Mouse (Mus musculus): Measurements from ENCODE around the gene Xrcc5. TPM values are rescaled to one million over a fixed set of nuclear protein-coding genes. Genes with fewer than 3 reads are reported as not detected.

Xrcc5 gene
- polyA plus RNA-seq (2014; fragmentation: Nextera tagmentation; extraction: Ambion mirVana), result 52.3 and 57.7 TPM in 2 replicates

DNA sequence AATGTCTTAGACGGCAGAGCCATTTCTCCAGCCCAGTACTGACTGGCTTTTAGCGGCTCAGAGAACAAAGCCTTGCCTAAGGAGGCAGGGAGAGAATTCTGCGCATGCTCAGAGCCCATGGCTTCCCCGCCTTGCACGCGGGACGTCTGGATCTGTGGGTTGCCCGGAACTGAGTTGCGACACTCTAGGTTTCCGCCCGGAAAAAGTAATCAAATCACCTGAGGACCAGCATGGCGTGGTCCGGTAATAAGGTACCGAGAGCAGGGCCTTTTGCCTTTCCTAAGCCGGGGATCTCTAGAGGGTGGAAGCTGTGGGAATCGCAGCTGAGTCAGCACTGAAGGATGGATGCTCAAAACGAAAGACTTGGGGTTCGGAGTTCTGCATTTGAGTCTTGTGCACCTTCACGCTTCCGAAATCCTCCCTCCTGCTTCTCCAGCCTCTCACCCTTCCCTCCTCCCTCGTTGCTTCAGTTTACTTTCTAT, at the start of gene Xrcc5:
Xrcc5 (plus strand) TSS at position 105 of the 482 bp plus-strand sequence.
- DNase-seq (ENCODE audit: low spot score, missing footprints) (peak; percentile 99), ATAC-seq (ENCODE audit: low FRiP score) (peak; percentile 96)
- under 1% methylated on average over 21 of the region's 21 CpGs for WGBS

DNA sequence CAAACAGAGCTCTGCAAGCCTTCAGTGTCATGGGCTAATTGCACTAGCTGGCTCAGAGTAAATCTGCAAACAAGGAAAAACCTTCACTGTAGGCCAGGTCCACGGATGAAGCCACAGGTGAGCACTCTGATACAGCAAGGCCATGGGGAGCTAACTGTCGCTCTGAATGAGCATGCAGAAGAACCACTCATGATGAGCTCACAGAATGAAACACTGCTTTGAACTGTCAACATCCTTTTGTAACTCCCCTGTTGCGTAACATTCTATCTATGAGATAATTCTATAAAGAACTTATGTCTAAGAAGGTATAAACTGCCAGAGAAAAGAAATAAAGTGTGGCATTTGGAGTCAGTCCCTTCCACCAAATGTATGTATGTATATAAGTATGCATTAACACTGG, 44.1 kb upstream of the Xrcc5 start:
- H3K9me3 ChIP-seq (ENCODE audit: control insufficient read depth, low read length), result no peaks in the 10 kb centered on the region
- peaks cover 13% of the 10 kb centered on the region for H3K4me1 ChIP-seq (ENCODE audit: control insufficient read depth, insufficient read depth, low read length)
- 89% methylated on average over 3 of the region's 3 CpGs for WGBS
- no peaks in the 10 kb centered on the region for H3K36me3 ChIP-seq (ENCODE audit: control insufficient read depth, insufficient read depth, low read length)
- H3K9ac ChIP-seq (ENCODE audit: low read length), result no peak overlapping the region
- no peaks in the 10 kb centered on the region for H3K27me3 ChIP-seq (ENCODE audit: control insufficient read depth, insufficient read depth, low read length)
- DNase-seq (ENCODE audit: low spot score, missing footprints) (no peak), ATAC-seq (ENCODE audit: low FRiP score) (no peak)
- no peak overlapping the region for H3K4me2 ChIP-seq
- H3K27ac ChIP-seq (ENCODE audit: low read depth, low read length), result no peak overlapping the region
- no peak overlapping the region for H3K4me3 ChIP-seq (ENCODE audit: low read depth, low read length)

More for the DNA sequence above, at the start of gene Xrcc5:
- peak within 1 kb of the TSS; percentile 48 for H3K4me3 ChIP-seq (ENCODE audit: low read depth, low read length)
- H3K27ac ChIP-seq (ENCODE audit: low read depth, low read length), result peak within 1 kb of the TSS; percentile 72
- peak within 1 kb of the TSS; percentile 51 for H3K4me2 ChIP-seq
- H3K9ac ChIP-seq (ENCODE audit: low read length), result peak within 1 kb of the TSS; percentile 75
- no peaks in the 10 kb centered on the region for H3K9me3 ChIP-seq (ENCODE audit: control insufficient read depth, low read length)
- H3K27me3 ChIP-seq (ENCODE audit: control insufficient read depth, insufficient read depth, low read length), result no peaks in the 10 kb centered on the region
- H3K4me1 ChIP-seq (ENCODE audit: control insufficient read depth, insufficient read depth, low read length), result peaks cover 7% of the 10 kb centered on the region; the same call in 1 of the 2 replicates
- no peaks in the 10 kb centered on the region for H3K36me3 ChIP-seq (ENCODE audit: control insufficient read depth, insufficient read depth, low read length)

DNA sequence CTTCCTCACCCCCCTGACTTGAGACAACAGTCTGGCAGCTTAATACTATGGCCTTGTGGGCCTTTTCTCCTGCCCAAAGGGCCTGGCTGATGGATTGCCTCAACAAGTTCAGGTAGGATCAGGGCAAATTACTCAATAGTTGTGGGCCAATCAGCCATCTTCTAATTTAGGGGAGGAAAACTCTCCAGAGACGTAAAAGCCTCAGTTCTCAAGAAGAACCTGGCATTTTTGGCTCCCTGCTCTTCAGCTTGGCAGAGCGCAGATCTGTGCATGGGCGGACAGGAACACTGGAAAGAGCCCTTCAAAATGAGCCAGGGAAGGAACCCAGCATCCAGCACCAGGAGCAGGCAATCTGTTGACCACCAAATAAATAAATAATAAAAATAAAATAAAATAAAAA, 29.1 kb upstream of the Xrcc5 start:
- H3K27me3 ChIP-seq (ENCODE audit: control insufficient read depth, insufficient read depth, low read length), result no peaks in the 10 kb centered on the region
- no peak overlapping the region for H3K4me3 ChIP-seq (ENCODE audit: low read depth, low read length)
- no peaks in the 10 kb centered on the region for H3K4me1 ChIP-seq (ENCODE audit: control insufficient read depth, insufficient read depth, low read length)
- H3K4me2 ChIP-seq, result no peak overlapping the region
- WGBS, result 92% methylated on average over 3 of the region's 3 CpGs
- no peak for ATAC-seq (ENCODE audit: low FRiP score)
- no peak overlapping the region for H3K27ac ChIP-seq (ENCODE audit: low read depth, low read length)
- no peaks in the 10 kb centered on the region for H3K9me3 ChIP-seq (ENCODE audit: control insufficient read depth, low read length)
- no peaks in the 10 kb centered on the region for H3K36me3 ChIP-seq (ENCODE audit: control insufficient read depth, insufficient read depth, low read length)
- no peak overlapping the region for H3K9ac ChIP-seq (ENCODE audit: low read length)
- no peak for DNase-seq (ENCODE audit: low spot score, missing footprints)

DNA sequence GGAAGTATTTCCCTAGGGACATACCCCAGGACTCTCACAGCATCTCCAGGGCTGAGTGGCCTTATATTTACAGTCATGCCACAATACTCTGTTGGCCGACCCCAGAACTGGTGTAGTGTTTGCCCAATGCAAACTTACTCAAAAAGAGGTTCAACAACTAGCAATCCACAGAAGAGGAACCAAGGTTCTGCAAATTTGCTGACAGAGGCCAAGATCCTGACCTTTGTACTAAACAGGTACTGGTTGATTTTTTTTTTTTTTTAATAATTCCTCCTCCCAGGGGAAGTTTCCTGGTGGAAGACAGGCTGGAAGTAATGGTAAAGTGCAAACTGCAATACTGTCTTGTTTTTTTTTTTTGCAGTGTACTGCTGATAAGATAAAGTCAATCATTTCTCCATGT, 24.6 kb upstream of the Xrcc5 start:
- no peaks in the 10 kb centered on the region for H3K36me3 ChIP-seq (ENCODE audit: control insufficient read depth, insufficient read depth, low read length)
- peaks cover 18% of the 10 kb centered on the region for H3K4me1 ChIP-seq (ENCODE audit: control insufficient read depth, insufficient read depth, low read length)
- H3K27me3 ChIP-seq (ENCODE audit: control insufficient read depth, insufficient read depth, low read length), result no peaks in the 10 kb centered on the region; the same call in 1 of the 2 replicates
- no peak overlapping the region for H3K9ac ChIP-seq (ENCODE audit: low read length)
- no peaks in the 10 kb centered on the region for H3K9me3 ChIP-seq (ENCODE audit: control insufficient read depth, low read length)
- 87% methylated on average over 1 of the region's 1 CpGs for WGBS
- ATAC-seq (ENCODE audit: low FRiP score) (no peak), DNase-seq (ENCODE audit: low spot score, missing footprints) (no peak)
- H3K4me3 ChIP-seq (ENCODE audit: low read depth, low read length), result no peak overlapping the region
- H3K4me2 ChIP-seq, result no peak overlapping the region
- H3K27ac ChIP-seq (ENCODE audit: low read depth, low read length), result no peak overlapping the region

DNA sequence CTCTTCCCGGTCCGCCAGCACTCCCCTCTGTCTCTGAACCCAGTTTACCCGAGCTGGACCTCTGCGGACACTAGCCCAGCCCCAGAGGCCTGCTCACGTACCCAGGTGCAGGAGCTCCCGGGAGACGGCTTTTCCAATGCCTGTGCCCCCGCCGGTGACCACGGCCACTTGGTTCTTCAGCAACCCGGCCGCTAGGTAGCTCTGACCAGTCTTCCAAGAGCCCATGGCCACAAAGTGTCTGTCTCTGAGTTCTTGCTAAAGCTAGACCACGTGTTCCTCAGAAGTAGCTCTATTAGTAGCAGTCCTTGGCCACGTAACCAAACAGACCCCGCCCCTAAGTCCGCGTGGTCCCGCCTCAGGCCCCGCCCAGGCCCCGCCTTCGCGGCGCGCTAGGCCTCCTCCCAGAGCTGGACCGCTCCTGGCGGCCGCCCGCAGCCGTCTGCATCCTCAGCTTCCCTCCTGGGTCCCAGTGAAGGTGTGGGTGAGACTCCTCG, 23.2 kb upstream of the Xrcc5 start, which contains the start of the genes Pecr and Tmem169:
Pecr (minus strand) TSS at position 323 of the 494 bp plus-strand sequence.
Tmem169 (plus strand) TSS at position 378 of the 494 bp plus-strand sequence.
- Histone ChIP-seq H3K36me3 (ENCODE audit: control insufficient read depth, insufficient read depth, low read length) (no peaks in the 10 kb centered on the region), H3K4me2 (peak within 1 kb of the TSS; percentile 67), H3K4me3 (ENCODE audit: low read depth, low read length) (peak within 1 kb of the TSS; percentile 46), H3K9ac (ENCODE audit: low read length) (peak within 1 kb of the TSS; percentile 64), H3K4me1 (ENCODE audit: control insufficient read depth, insufficient read depth, low read length) (peaks cover 18% of the 10 kb centered on the region), H3K27ac (ENCODE audit: low read depth, low read length) (peak within 1 kb of the TSS; percentile 51; the same call in 1 of the 2 replicates), H3K27me3 (ENCODE audit: control insufficient read depth, insufficient read depth, low read length) (no peaks in the 10 kb centered on the region; the same call in 1 of the 2 replicates), H3K9me3 (ENCODE audit: control insufficient read depth, low read length) (no peaks in the 10 kb centered on the region)
- ATAC-seq (ENCODE audit: low FRiP score) (peak; percentile 98), DNase-seq (ENCODE audit: low spot score, missing footprints) (peak; percentile 100)
- under 1% methylated on average over 30 of the region's 30 CpGs for WGBS

DNA sequence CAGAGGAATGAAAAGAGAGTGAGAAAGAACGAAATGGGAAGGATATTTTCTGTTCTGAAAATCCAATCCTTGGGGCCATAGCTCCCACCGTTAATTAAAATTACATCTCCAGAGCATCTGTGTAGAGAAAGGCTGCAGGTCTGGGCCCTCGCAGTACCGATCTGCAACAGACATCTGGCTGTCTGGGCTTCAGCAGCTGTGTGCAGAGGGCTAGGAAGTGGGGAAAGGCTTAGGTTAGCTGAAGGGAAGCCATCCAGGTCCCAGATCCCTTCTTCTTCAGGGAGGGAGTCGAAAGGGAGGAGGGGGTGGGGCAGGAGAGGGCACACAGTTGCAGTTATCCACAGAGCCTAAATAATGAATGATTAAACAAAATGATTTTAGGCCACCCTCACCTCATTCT, 22.7 kb upstream of the Xrcc5 start:
- H3K36me3 ChIP-seq (ENCODE audit: control insufficient read depth, insufficient read depth, low read length), result no peaks in the 10 kb centered on the region
- H3K27ac ChIP-seq (ENCODE audit: low read depth, low read length), result peak overlapping the region; percentile 51; the same call in 1 of the 2 replicates
- H3K9me3 ChIP-seq (ENCODE audit: control insufficient read depth, low read length), result no peaks in the 10 kb centered on the region
- peak overlapping the region; percentile 64 for H3K9ac ChIP-seq (ENCODE audit: low read length)
- H3K4me1 ChIP-seq (ENCODE audit: control insufficient read depth, insufficient read depth, low read length), result peaks cover 18% of the 10 kb centered on the region
- DNase-seq (ENCODE audit: low spot score, missing footprints) (no peak), ATAC-seq (ENCODE audit: low FRiP score) (peak; percentile 64)
- 6% methylated on average over 5 of the region's 5 CpGs for WGBS
- no peaks in the 10 kb centered on the region; the same call in 1 of the 2 replicates for H3K27me3 ChIP-seq (ENCODE audit: control insufficient read depth, insufficient read depth, low read length)
- peak overlapping the region; percentile 46 for H3K4me3 ChIP-seq (ENCODE audit: low read depth, low read length)
- peak overlapping the region; percentile 67 for H3K4me2 ChIP-seq

DNA sequence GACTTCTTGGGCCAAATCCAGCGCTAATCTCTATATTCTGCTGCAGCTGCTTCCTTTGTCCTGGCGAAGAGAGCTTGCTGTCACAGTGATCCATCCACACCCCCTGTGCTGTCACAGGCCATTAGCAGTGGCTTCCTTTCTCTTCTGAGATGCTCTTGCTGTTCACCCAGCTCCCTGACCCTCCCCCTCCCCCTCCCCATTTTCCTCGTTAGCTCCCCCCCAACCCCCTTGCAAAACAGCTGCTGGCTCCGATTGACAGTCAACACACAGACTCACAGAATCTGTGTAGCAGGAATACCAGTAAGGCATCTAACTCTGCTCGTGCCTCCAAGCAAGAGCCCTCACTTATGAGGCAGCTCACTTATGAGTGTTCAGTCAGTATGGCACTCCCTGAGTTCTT, 20.3 kb upstream of the Xrcc5 start:
- Histone ChIP-seq H3K27ac (ENCODE audit: low read depth, low read length) (peak overlapping the region; percentile 62), H3K9ac (ENCODE audit: low read length) (peak overlapping the region; percentile 6), H3K36me3 (ENCODE audit: control insufficient read depth, insufficient read depth, low read length) (no peaks in the 10 kb centered on the region), H3K4me2 (peak overlapping the region; percentile 20), H3K27me3 (ENCODE audit: control insufficient read depth, insufficient read depth, low read length) (no peaks in the 10 kb centered on the region; the same call in 1 of the 2 replicates), H3K9me3 (ENCODE audit: control insufficient read depth, low read length) (no peaks in the 10 kb centered on the region), H3K4me3 (ENCODE audit: low read depth, low read length) (no peak overlapping the region), H3K4me1 (ENCODE audit: control insufficient read depth, insufficient read depth, low read length) (peaks cover 18% of the 10 kb centered on the region)
- 16% methylated on average over 5 of the region's 5 CpGs for WGBS
- DNase-seq (ENCODE audit: low spot score, missing footprints) (peak; percentile 93), ATAC-seq (ENCODE audit: low FRiP score) (peak; percentile 61)

DNA sequence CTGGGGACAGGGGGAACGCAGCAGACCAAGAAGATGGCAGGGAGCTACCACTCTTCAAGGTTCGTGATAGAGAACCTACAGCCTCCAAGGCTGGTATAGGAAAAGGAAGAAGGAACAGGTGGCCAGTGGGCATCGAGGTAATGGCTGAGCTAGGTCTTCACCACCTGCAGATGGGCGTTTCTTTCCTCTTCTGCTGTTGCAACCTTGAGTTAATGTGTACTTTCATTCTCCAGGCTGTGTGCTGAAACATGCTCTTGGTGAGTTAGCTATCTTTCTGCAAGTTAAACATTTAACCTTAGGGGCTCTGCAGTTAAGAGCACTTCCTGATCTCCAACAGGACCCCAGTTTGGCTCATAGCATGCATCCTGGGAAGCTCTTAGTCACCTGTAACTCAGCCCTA, 19.3 kb upstream of the Xrcc5 start:
- DNase-seq (ENCODE audit: low spot score, missing footprints), result no peak
- H3K9me3 ChIP-seq (ENCODE audit: control insufficient read depth, low read length), result no peaks in the 10 kb centered on the region
- ATAC-seq (ENCODE audit: low FRiP score), result no peak
- H3K27me3 ChIP-seq (ENCODE audit: control insufficient read depth, insufficient read depth, low read length), result no peaks in the 10 kb centered on the region; the same call in 1 of the 2 replicates
- H3K4me2 ChIP-seq, result no peak overlapping the region
- peaks cover 18% of the 10 kb centered on the region for H3K4me1 ChIP-seq (ENCODE audit: control insufficient read depth, insufficient read depth, low read length)
- 78% methylated on average over 4 of the region's 4 CpGs for WGBS
- no peaks in the 10 kb centered on the region for H3K36me3 ChIP-seq (ENCODE audit: control insufficient read depth, insufficient read depth, low read length)
- no peak overlapping the region for H3K4me3 ChIP-seq (ENCODE audit: low read depth, low read length)
- H3K9ac ChIP-seq (ENCODE audit: low read length), result no peak overlapping the region
- no peak overlapping the region for H3K27ac ChIP-seq (ENCODE audit: low read depth, low read length)

DNA sequence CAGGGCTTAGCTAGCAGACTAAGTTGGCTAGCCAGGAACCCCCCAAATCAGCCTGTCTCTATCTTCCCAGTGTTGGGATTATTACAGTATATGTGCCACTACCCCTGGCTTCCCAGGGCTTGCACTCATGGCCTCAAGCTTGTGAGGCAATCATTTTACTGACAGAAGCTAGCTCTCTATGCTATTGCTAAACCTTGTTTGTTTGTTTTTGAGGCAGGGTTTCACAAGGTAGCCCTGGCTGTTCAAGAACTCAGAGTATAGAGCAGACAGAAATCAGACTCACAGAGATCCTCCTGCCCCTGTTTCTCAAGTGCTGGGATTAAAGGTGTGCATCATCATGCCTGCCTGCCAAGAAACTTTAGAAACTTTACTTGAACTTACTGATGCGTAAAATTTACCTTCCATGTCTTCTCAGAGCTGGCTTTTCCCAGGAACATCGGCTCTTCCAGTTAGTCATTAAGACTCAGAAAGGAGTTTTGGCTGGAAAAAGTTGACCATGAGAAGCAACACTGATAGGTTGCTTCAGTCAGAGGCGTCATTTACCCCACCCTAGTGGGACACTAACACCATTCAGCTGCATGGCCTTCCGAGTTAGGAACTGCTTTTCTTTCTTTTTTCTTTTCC, 18.6 kb upstream of the Xrcc5 start:
- no peak overlapping the region for H3K4me2 ChIP-seq
- WGBS, result 87% methylated on average over 4 of the region's 4 CpGs
- H3K36me3 ChIP-seq (ENCODE audit: control insufficient read depth, insufficient read depth, low read length), result no peaks in the 10 kb centered on the region
- no peaks in the 10 kb centered on the region; the same call in 1 of the 2 replicates for H3K27me3 ChIP-seq (ENCODE audit: control insufficient read depth, insufficient read depth, low read length)
- no peak overlapping the region for H3K9ac ChIP-seq (ENCODE audit: low read length)
- DNase-seq (ENCODE audit: low spot score, missing footprints) (no peak), ATAC-seq (ENCODE audit: low FRiP score) (no peak)
- peaks cover 18% of the 10 kb centered on the region for H3K4me1 ChIP-seq (ENCODE audit: control insufficient read depth, insufficient read depth, low read length)
- no peak overlapping the region for H3K27ac ChIP-seq (ENCODE audit: low read depth, low read length)
- no peak overlapping the region for H3K4me3 ChIP-seq (ENCODE audit: low read depth, low read length)
- no peaks in the 10 kb centered on the region for H3K9me3 ChIP-seq (ENCODE audit: control insufficient read depth, low read length)
